Mouse (Mus musculus): ENCODE results near the gene Snrpd3.
A peak's percentile ranks its signal among the peaks of the same experiment; 100 is the strongest.

The Snrpd3 gene

GRCm38 (mm10) chr10:75568029-75568428, 50.7 kb downstream of the Snrpd3 start:
- no peak for DNase-seq (ENCODE audit: low read depth)

- no peak for DNase-seq (ENCODE audit: low read depth)
These were observed 51.1 kb downstream of the Snrpd3 start for GRCm38 (mm10) chr10:75568441-75568840.

- no peak for DNase-seq (ENCODE audit: low read depth)
These were observed 51.5 kb downstream of the Snrpd3 start for GRCm38 (mm10) chr10:75568851-75569250.

GRCm38 (mm10) chr10:75570981-75571657, 53.8 kb downstream of the Snrpd3 start:
- DNase-seq (ENCODE audit: low read depth), result no peak

- no peak for DNase-seq (ENCODE audit: low read depth)
These were observed 54.6 kb downstream of the Snrpd3 start for GRCm38 (mm10) chr10:75571937-75572336.

- DNase-seq (ENCODE audit: low read depth), result no peak
These were observed 55.8 kb downstream of the Snrpd3 start for GRCm38 (mm10) chr10:75573181-75573580.

GRCm38 (mm10) chr10:75573965-75574364, 56.6 kb downstream of the Snrpd3 start:
- DNase-seq (ENCODE audit: low read depth), result no peak

GRCm38 (mm10) chr10:75579129-75579528, 61.8 kb downstream of the Snrpd3 start:
- no peak for DNase-seq (ENCODE audit: low read depth)

- DNase-seq (ENCODE audit: low read depth), result peak; percentile 64
These were observed 68.7 kb downstream of the Snrpd3 start for GRCm38 (mm10) chr10:75585876-75586552.

GRCm38 (mm10) chr10:75586553-75586879, 69.2 kb downstream of the Snrpd3 start:
- DNase-seq (ENCODE audit: low read depth), result no peak
